Mouse (Mus musculus): ENCODE measurements around the gene Ncf1. TPM values are rescaled to one million over a fixed set of nuclear protein-coding genes. Genes with fewer than 3 reads are reported as not detected.

The Ncf1 gene
- total and polyA plus RNA-seq, 3 experiments, result 5.7 to 8.2 (median 6.7) TPM

GRCm38 (mm10) chr5:134217900-134218299 lies 11.5 kb downstream of the Ncf1 start:
- no peak for DNase-seq
- Histone ChIP-seq H3K79me2 (replicated peaks; ENCODE audit: control insufficient read depth, insufficient read depth, low read length) (no peaks in the 10 kb centered on the region), H3K9ac (ENCODE audit: low read depth, low read length) (no peak overlapping the region), H3K36me3 (ENCODE audit: control insufficient read depth, insufficient read depth, low read length) (no peaks in the 10 kb centered on the region), H3K27ac (no peak overlapping the region), H3K4me3 (no peak overlapping the region), H3K27me3 (ENCODE audit: control insufficient read depth, insufficient read depth, low read length) (no peaks in the 10 kb centered on the region; the same call in 1 of the 2 replicates), H3K4me1 (ENCODE audit: control insufficient read depth, insufficient read depth, low read length) (no peaks in the 10 kb centered on the region)
- intact Hi-C loops (cut with DNase I), result no loop called here
- TF ChIP-seq CTCF (IDR thresholded peaks at IDR 0.05) (no peak), POLR2A (IDR thresholded peaks at IDR 0.05; ENCODE audit: insufficient read depth, low read depth, low read length) (no peak), EP300 (IDR thresholded peaks at IDR 0.05; ENCODE audit: insufficient read depth, low read depth, low read length) (no peak)
- WGBS, result 89% methylated on average over 7 of the region's 7 CpGs

DNA sequence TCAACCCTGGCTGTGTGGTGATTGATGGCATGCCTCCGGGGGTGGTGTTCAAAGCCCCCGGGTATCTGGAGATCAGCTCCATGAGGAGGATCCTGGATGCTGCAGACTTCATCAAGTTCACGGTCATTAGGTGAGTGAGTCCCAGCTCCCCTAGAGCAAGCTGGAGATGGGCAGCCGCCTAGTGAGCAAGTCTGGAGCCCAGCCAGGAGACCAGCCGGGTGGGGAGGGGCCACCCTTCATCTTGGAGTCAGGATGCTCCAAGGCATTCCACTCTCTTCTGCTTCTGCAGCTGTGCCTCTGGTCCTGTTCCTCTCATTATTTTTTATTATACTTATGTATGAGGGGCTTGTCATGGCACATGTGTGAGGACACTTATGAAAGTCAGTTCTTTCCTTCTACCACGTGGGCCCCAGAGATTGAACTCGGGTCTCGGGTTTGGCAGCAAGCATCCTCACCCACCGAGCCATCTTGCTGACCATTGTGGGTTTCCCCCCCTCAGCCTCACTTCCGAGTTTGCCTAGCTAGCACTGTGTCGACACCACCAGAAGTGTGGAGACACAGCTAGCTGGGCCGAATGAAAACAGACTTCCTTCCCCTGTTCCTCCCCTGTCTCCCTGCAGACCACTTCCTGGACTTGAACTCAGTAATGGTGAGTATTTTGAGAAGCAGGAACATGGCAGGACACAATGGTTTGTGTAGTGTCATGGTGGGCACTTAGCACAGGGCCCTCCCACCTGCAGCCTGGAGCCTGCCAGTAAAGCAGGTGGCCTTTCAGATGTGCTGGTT lies 15.2 kb downstream of the Ncf1 start:
- no peaks in the 10 kb centered on the region for H3K4me1 ChIP-seq (ENCODE audit: control insufficient read depth, insufficient read depth, low read length)
- no peak overlapping the region for H3K4me3 ChIP-seq
- no peaks in the 10 kb centered on the region for H3K27me3 ChIP-seq (ENCODE audit: control insufficient read depth, insufficient read depth, low read length)
- no peaks in the 10 kb centered on the region for H3K79me2 ChIP-seq (replicated peaks; ENCODE audit: control insufficient read depth, insufficient read depth, low read length)
- 49% methylated on average over 12 of the region's 12 CpGs for WGBS
- no peaks in the 10 kb centered on the region for H3K36me3 ChIP-seq (ENCODE audit: control insufficient read depth, insufficient read depth, low read length)
- no peak for TF ChIP-seq EP300 (IDR thresholded peaks at IDR 0.05; ENCODE audit: insufficient read depth, low read depth, low read length)
- no peak for TF ChIP-seq POLR2A (IDR thresholded peaks at IDR 0.05; ENCODE audit: insufficient read depth, low read depth, low read length)
- no peak for TF ChIP-seq CTCF (IDR thresholded peaks at IDR 0.05)
- intact Hi-C loops (cut with DNase I), result no loop called here
- H3K27ac ChIP-seq, result no peak overlapping the region
- no peak overlapping the region for H3K9ac ChIP-seq (ENCODE audit: low read depth, low read length)
- DNase-seq, result no peak

- no peaks in the 10 kb centered on the region for H3K27me3 ChIP-seq (ENCODE audit: control insufficient read depth, insufficient read depth, low read length)
- H3K36me3 ChIP-seq (ENCODE audit: control insufficient read depth, insufficient read depth, low read length), result no peaks in the 10 kb centered on the region
- no peak for DNase-seq
- H3K79me2 ChIP-seq (replicated peaks; ENCODE audit: control insufficient read depth, insufficient read depth, low read length), result no peaks in the 10 kb centered on the region
- H3K9ac ChIP-seq (ENCODE audit: low read depth, low read length), result no peak overlapping the region
- WGBS, result 43% methylated on average over 11 of the region's 11 CpGs
- intact Hi-C loops (cut with DNase I), result no loop called here
- H3K4me1 ChIP-seq (ENCODE audit: control insufficient read depth, insufficient read depth, low read length), result no peaks in the 10 kb centered on the region
- H3K4me3 ChIP-seq, result no peak overlapping the region
- TF ChIP-seq CTCF (IDR thresholded peaks at IDR 0.05), result no peak
- no peak for TF ChIP-seq POLR2A (IDR thresholded peaks at IDR 0.05; ENCODE audit: insufficient read depth, low read depth, low read length)
- no peak for TF ChIP-seq EP300 (IDR thresholded peaks at IDR 0.05; ENCODE audit: insufficient read depth, low read depth, low read length)
- H3K27ac ChIP-seq, result no peak overlapping the region
These were observed 19.4 kb downstream of the Ncf1 start for GRCm38 (mm10) chr5:134209931-134210554.

GRCm38 (mm10) chr5:134206721-134207120 lies 22.7 kb downstream of the Ncf1 start:
- Histone ChIP-seq H3K79me2 (replicated peaks; ENCODE audit: control insufficient read depth, insufficient read depth, low read length) (no peaks in the 10 kb centered on the region), H3K27me3 (ENCODE audit: control insufficient read depth, insufficient read depth, low read length) (no peaks in the 10 kb centered on the region), H3K4me3 (no peak overlapping the region), H3K9ac (ENCODE audit: low read depth, low read length) (no peak overlapping the region), H3K4me1 (ENCODE audit: control insufficient read depth, insufficient read depth, low read length) (no peaks in the 10 kb centered on the region), H3K27ac (no peak overlapping the region), H3K36me3 (ENCODE audit: control insufficient read depth, insufficient read depth, low read length) (no peaks in the 10 kb centered on the region)
- DNase-seq, result no peak
- 73% methylated on average over 10 of the region's 10 CpGs for WGBS
- intact Hi-C loops (cut with DNase I), result no loop called here
- TF ChIP-seq CTCF (IDR thresholded peaks at IDR 0.05) (no peak), EP300 (IDR thresholded peaks at IDR 0.05; ENCODE audit: insufficient read depth, low read depth, low read length) (no peak), POLR2A (IDR thresholded peaks at IDR 0.05; ENCODE audit: insufficient read depth, low read depth, low read length) (no peak)

- no peaks in the 10 kb centered on the region for H3K79me2 ChIP-seq (replicated peaks; ENCODE audit: control insufficient read depth, insufficient read depth, low read length)
- no peaks in the 10 kb centered on the region for H3K4me1 ChIP-seq (ENCODE audit: control insufficient read depth, insufficient read depth, low read length)
- no peak overlapping the region for H3K4me3 ChIP-seq
- intact Hi-C loops (cut with DNase I), result no loop called here
- TF ChIP-seq POLR2A (IDR thresholded peaks at IDR 0.05; ENCODE audit: insufficient read depth, low read depth, low read length) (no peak), EP300 (IDR thresholded peaks at IDR 0.05; ENCODE audit: insufficient read depth, low read depth, low read length) (no peak), CTCF (IDR thresholded peaks at IDR 0.05) (no peak)
- H3K36me3 ChIP-seq (ENCODE audit: control insufficient read depth, insufficient read depth, low read length), result no peaks in the 10 kb centered on the region
- no peak overlapping the region for H3K27ac ChIP-seq
- no peak overlapping the region for H3K9ac ChIP-seq (ENCODE audit: low read depth, low read length)
- no peak for DNase-seq
- 80% methylated on average over 8 of the region's 8 CpGs for WGBS
- no peaks in the 10 kb centered on the region for H3K27me3 ChIP-seq (ENCODE audit: control insufficient read depth, insufficient read depth, low read length)
These were observed 35.8 kb downstream of the Ncf1 start for GRCm38 (mm10) chr5:134193664-134194063.

DNA sequence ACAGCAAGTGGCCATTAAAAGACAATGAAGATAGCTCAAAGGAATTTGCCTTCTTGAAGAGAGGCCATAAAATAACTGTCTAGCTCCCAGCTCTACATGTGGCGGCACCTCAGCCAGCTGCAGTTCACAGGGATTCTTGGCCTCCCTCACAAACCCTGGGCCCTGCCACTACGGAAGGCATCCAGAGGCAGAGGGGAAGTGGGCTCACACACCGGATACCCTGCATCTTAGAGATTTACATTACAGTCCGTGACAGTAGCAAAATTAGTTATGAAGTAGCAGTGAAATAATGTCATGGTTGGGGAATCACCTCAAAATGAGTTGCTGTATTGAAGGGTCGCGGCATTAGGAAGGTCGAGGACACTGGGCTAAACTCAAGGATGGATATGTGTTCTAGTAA lies 40.9 kb downstream of the Ncf1 start:
- H3K9ac ChIP-seq (ENCODE audit: low read depth, low read length), result no peak overlapping the region
- no peak for DNase-seq
- H3K36me3 ChIP-seq (ENCODE audit: control insufficient read depth, insufficient read depth, low read length), result no peaks in the 10 kb centered on the region
- H3K79me2 ChIP-seq (replicated peaks; ENCODE audit: control insufficient read depth, insufficient read depth, low read length), result no peaks in the 10 kb centered on the region
- TF ChIP-seq POLR2A (IDR thresholded peaks at IDR 0.05; ENCODE audit: insufficient read depth, low read depth, low read length), result no peak
- TF ChIP-seq EP300 (IDR thresholded peaks at IDR 0.05; ENCODE audit: insufficient read depth, low read depth, low read length), result no peak
- peaks cover under 1% of the 10 kb centered on the region for H3K4me1 ChIP-seq (ENCODE audit: control insufficient read depth, insufficient read depth, low read length)
- no peak overlapping the region for H3K27ac ChIP-seq
- WGBS, result 84% methylated on average over 7 of the region's 7 CpGs
- H3K4me3 ChIP-seq, result no peak overlapping the region
- intact Hi-C loops (cut with DNase I), result no loop called here
- no peaks in the 10 kb centered on the region for H3K27me3 ChIP-seq (ENCODE audit: control insufficient read depth, insufficient read depth, low read length)
